Mouse (Mus musculus): Measurements from ENCODE around the gene Agap1.
A peak's percentile ranks its signal among the peaks of the same experiment; 100 is the strongest.

Agap1 gene

GRCm38 (mm10) chr1:89580999-89581765 is 126.6 kb downstream of the Agap1 start:
- peak; percentile 41 for DNase-seq

- DNase-seq, result no peak
Measured at GRCm38 (mm10) chr1:89581766-89582125, 127.1 kb downstream of the Agap1 start.

GRCm38 (mm10) chr1:89583369-89583768 is 128.8 kb downstream of the Agap1 start:
- DNase-seq, result no peak

DNA sequence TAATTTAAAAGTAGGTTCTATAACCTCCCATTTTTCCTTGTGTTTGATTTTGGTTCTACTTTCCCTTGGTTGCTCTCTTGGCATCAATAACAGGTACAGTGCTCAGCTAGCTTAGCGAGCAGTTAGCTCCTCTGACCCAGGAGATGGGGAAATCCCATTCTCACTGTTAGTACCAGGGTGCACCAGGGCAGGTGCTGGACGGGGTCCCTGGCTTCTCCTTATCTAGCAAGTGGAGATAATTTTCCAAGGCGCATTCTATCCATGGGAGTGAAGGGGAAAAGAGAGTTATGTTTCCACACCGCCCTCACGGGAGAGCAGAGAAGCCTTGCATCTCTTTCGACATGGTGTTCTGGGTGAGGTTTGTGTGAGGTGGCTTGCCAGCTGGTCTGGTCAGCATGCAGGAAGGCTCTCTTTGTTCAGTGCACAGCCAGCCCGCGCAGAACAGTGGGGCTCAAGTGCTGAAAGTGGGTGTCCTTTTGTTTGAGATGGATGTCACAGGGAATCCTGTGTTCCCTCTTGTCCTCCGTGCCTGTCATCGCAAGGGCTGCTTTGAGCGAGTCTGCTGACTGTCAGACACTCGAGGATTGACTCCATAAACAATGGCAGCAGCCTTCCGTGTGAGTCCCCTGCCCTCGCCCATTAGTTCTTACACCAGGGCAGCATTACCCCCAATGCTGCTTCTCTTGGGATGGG is 132.5 kb downstream of the Agap1 start:
- DNase-seq, result no peak

GRCm38 (mm10) chr1:89588154-89588553 is 133.5 kb downstream of the Agap1 start:
- no peak for DNase-seq

- no peak for DNase-seq
Measured at GRCm38 (mm10) chr1:89590994-89591393, 136.4 kb downstream of the Agap1 start.

- DNase-seq, result no peak
Measured at GRCm38 (mm10) chr1:89593219-89593618, 138.6 kb downstream of the Agap1 start.

DNA sequence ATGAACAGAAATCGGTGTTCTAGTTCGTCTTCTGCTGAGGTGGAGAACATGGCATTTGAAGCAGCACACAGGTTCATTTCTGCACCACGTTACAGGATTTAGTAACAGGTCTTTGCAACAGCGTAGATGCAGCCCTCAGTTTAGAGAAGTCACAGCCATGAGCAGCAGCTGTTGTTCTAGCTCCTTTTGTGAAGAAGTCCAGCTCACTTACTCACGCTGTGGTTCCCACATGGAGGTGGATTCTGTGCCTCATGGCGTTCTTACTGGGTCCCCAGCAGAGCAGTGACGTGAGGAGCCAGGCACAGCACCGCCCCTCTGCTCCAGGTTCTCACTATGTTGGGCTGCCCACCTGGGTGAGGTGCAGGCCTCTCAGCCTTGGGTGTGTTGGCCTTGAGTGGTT is 140.4 kb downstream of the Agap1 start:
- DNase-seq, result no peak

GRCm38 (mm10) chr1:89595421-89595820 is 140.8 kb downstream of the Agap1 start:
- DNase-seq, result no peak

DNA sequence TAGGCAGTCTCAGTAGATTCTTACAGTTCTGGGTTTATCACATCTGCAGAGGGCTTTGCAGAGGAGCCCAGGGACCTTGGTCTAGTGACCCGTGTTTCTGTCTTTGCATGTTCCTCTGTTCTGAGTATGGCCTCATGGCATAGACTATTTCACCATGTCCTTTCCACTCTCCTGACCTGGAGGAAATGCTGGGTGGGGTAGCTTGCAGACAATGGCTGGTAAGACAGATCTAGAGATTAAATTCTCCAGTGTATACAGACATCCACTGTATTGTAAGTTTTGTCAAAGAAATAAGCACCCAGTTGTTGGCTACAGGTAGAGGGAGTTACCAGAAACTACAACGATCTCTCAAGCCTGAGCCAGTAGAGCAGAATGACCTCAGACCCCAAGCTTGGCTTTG is 141.6 kb downstream of the Agap1 start:
- no peak for DNase-seq

GRCm38 (mm10) chr1:89598906-89599305 is 144.3 kb downstream of the Agap1 start:
- no peak for DNase-seq

DNA sequence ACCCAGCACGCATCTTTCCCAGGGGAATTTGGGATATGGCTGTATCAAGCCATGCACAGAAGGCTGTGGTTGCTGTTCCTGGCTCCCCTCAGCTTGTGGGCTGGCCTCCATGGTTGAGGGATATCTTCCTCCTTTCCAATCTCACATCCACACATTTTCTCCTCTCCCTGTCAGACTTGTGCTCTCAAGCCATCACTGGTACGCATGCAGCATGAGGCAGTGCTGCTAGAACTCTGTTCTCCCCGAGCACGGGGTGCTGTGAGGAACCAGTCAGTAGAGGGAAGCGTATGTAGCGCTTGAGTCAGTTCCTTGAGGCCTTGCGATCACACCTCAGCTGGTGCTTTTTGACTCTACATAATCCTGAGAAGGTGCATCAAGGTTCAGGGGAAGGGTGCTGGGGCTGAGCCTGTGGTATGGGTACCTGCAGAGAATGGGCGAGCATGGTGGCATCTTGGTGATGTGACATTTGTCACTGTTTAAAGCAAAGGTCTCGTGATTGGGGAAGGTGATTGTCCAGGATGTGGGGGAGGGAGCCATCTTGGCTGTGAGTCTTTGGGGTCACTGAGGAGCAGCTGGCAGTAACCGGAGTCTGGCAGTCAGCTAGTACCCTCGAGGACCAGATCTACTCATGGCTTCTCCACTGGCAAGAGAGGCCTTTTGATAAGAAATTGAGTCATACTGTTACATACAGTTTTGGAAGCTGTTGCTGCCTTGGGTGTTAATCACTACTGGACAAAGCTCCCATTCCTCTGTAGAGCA is 145.6 kb downstream of the Agap1 start:
- no peak for DNase-seq

DNA sequence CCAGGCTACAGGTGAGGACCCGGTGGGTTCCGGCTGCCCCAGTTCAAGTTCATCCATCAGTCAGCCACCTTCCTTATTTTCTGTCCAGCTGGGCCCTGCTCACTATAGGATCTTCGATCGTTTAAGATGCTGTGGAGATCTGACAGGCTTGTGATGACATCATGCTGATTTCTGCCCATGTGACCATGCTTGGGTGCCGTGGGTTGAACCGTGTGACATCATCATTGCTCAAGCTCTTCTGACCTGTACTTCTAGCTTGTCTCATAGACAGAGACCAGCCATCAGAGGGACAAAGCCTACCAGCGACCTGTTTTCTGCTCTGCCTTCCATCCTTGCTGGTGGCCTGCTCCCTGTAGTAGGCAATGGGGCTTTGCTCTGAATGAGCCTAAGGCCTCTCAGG is 146.7 kb downstream of the Agap1 start:
- DNase-seq, result no peak

DNA sequence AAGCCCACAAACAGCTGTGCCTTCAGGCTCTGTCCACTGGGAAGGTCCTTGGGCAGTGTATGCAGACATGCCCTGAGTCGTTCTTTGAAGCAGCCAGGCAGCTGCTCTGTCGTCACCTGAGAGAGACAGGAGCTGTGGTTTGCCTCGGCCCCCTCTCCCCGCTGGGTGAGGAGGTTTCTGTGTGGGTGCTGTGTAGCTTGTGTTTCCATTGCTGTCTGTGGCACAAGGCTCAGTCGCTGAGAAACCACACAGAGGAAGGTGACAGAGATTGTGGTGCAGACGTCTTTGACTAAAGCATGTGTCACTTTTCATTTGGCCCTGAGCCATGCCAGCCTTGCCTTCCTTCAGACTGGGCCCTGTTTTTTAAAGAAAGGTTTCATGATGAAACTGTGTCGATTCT is 148.3 kb downstream of the Agap1 start:
- DNase-seq, result no peak

DNA sequence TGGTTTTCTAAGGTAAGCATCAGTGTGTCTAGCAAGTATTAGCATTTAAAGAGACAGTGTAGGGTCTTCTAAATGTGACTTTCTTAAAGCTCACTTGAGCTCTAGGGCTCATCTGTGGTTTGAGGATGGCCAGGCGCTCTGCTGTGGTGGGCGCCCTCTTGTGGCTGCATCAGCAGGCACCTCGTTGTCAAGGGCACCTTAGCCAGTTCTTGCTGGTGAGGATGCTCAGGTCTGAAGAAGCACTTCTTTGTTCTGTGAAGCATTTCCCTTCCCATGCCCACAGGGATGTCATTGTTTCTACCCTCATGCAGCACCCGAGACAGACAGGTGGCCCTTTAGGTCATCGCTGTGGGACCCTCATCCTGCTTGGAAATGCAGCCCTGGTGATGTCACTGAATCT is 152.0 kb downstream of the Agap1 start:
- peak; percentile 56 for DNase-seq

GRCm38 (mm10) chr1:89608766-89609165 is 154.2 kb downstream of the Agap1 start:
- no peak for DNase-seq

GRCm38 (mm10) chr1:89609964-89610363 is 155.4 kb downstream of the Agap1 start:
- no peak for DNase-seq

GRCm38 (mm10) chr1:89611521-89611920 is 156.9 kb downstream of the Agap1 start:
- DNase-seq, result no peak

DNA sequence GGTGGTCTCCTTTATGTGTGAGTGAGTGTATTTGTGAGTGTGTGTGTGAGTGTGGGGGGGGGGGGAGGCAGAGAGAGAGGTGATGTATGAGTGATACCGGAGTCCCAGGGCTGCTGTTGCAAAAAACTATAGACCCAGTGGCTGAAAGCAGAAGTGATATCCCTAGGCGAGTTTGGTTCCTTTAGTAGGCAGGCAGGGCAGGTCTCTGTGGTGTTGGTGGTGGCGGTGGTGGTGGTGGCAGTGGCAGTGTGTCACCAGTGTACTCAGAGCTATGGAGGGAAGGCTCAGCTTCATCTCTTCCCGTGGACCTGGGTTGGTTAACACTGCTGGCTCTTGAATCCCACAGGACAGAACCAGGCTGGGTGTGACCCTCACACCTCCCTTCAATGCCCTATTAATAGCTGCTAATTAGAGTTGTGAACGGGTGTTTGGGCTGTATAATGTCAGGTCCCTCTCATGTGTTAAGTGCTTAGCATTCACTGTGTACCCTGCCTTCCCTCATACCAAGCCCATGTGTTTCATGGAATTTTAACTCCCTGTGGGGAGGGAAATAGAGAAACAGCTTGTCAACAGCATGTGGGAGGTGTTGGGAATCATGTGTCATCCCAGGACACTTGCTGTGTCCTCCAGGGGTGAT is 158.7 kb downstream of the Agap1 start:
- no peak for DNase-seq

GRCm38 (mm10) chr1:89616556-89616955 is 161.9 kb downstream of the Agap1 start:
- no peak for DNase-seq

DNA sequence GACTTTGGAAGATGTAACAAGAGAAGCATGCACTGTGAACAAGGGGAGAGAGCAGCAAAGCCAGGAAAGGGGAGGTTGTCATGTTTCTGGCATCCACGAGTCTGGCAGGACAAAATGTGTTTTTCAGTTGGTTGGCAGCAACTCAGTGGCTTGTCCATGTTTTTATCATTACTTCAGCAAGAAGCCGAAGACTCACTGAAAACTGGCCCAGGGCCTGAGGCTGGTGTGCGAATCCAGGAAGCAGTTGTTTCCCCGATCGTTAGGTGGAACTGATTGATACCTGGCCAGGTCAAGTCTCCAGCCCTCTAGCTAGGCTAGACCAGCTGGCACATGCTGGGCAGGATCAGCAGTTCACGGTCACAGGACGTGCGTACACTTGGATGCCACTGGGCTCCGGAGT is 162.7 kb downstream of the Agap1 start:
- no peak for DNase-seq

DNA sequence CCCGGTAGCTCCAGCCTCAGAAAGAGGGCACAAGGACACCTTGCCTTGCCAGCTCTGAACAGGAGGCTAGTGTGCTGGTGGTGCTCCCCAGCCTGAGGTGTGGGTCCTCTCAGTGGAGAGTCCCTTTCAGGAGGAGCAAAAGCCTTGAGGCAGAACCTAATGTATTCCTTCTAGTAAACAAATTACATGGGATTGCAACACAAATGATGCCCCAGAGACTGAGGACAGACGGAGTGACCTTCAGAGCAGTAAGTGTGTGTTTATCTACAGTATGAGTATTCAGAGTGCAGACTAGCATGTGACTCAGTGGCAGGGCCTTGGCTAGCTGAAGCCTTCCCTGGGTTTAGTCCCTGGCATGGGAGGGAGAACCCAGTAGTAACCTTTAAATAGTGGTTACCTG is 165.4 kb downstream of the Agap1 start:
- no peak for DNase-seq

GRCm38 (mm10) chr1:89621014-89621791 is 166.6 kb downstream of the Agap1 start:
- DNase-seq, result no peak
